In the genomic region with DNA sequence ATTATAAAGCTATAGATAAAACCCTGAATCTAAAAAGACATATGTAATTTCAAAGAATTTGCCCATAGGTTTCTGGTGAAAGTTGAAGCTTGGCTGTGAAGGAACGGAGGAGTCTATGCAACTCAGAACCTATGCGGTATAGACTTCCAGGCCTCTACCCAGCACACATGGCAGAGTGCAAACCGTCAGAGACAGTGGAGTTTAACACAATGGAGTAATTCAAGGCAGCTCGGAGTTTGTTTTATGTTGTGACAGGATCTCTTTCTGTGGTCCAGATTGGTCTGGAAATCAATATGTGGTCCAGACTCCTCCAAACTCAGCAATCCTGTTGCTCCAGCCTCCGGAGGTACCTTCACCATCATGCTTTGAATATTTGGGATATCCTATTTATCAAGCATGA, we compare ENCODE assay signal across 10 mouse cellular contexts. TPM values are rescaled to one million over a fixed set of nuclear protein-coding genes. Genes with fewer than 3 reads are reported as not detected.
A peak's percentile ranks its signal among the peaks of the same experiment; 100 is the strongest.
DNase-seq lines count a peak whose midpoint lies in the region; ATAC-seq and TF ChIP-seq lines count a peak whose summit lies in the region.
"Had no signal": no experiment of that assay in that cellular context is flagged by ENCODE, and none has a peak within 500 bp of the region (broad histone marks: within the 10 kb centered on the region; RNA-seq: fewer than 3 reads in every experiment).

No protein-coding gene starts in this region.

- peak overlapping the region; percentile 63 for H3K4me3 ChIP-seq in heart, embryonic 13.5 days
- peak overlapping the region; percentile 41 for H3K4me3 ChIP-seq in hindbrain, embryonic 14.5 days (replicated peaks; ENCODE audit: low read length)
- H3K4me3 ChIP-seq in midbrain, embryonic 15.5 days: peak overlapping the region; percentile 52

- peaks cover 52% of the 10 kb centered on the region for H3K27me3 ChIP-seq in heart, embryonic 13.5 days (replicated peaks)
- peaks cover 19% of the 10 kb centered on the region for H3K27me3 ChIP-seq in hindbrain, embryonic 14.5 days (ENCODE audit: control insufficient read depth, insufficient read depth, low read length)
- peaks cover 24% of the 10 kb centered on the region for H3K27me3 ChIP-seq in midbrain, embryonic 15.5 days (replicated peaks)

- peak overlapping the region; percentile 82 for H3K4me2 ChIP-seq in heart, embryonic 13.5 days
- H3K4me2 ChIP-seq in hindbrain, embryonic 14.5 days (replicated peaks): peak overlapping the region; percentile 53
- peak overlapping the region; percentile 56 for H3K4me2 ChIP-seq in midbrain, embryonic 15.5 days

- ATAC-seq in heart, embryonic 13.5 days (ENCODE audit: extremely low read depth, insufficient number of reproducible peaks, low FRiP score, low TSS enrichment): no peak
- ATAC-seq in hindbrain, embryonic 14.5 days (ENCODE audit: low FRiP score): no peak
- ATAC-seq in midbrain, embryonic 15.5 days (replicated peaks): peak; percentile 46; the same call in 1 of the 2 replicates

- no peak for DNase-seq in heart, postnatal 10 days
- peak; percentile 37 for DNase-seq in brain, embryonic 14.5 days (ENCODE audit: low read depth)
- DNase-seq in hindbrain, embryonic 14.5 days (ENCODE audit: low spot score): no peak
- no peak for DNase-seq in spleen, postnatal 14 days (ENCODE audit: low spot score in 2 of 2)
- no peak for DNase-seq in adrenal gland, postnatal 25 days
- no peak for DNase-seq in layer of hippocampus, postnatal 25 days (ENCODE audit: extremely low spot score in 1 of 2, low spot score in 1 of 2)
- DNase-seq: left cerebral cortex, postnatal 4 days; right cerebral cortex, postnatal 4 days had no signal

- no peak for TF ChIP-seq POLR2A in brain, embryonic 14.5 days (IDR thresholded peaks at IDR 0.05; ENCODE audit: borderline replicate concordance, extremely low read depth, insufficient read depth, insufficient read length, poor library complexity, severe bottlenecking)

- H3K9ac ChIP-seq in heart, embryonic 13.5 days: 0 out of 2 replicates have a peak overlapping the region, but pooled peaks have one; percentile 74
- H3K9ac ChIP-seq in hindbrain, embryonic 14.5 days: peak overlapping the region; percentile 37
- peak overlapping the region; percentile 52 for H3K9ac ChIP-seq in midbrain, embryonic 15.5 days

- no peaks in the 10 kb centered on the region for H3K9me3 ChIP-seq in heart, embryonic 13.5 days
- no peaks in the 10 kb centered on the region for H3K9me3 ChIP-seq in hindbrain, embryonic 14.5 days (ENCODE audit: control insufficient read depth, low read length)
- no peaks in the 10 kb centered on the region for H3K9me3 ChIP-seq in midbrain, embryonic 15.5 days

- TF ChIP-seq CTCF in brain, embryonic 14.5 days (IDR thresholded peaks at IDR 0.05; ENCODE audit: borderline replicate concordance, extremely low read depth, insufficient read depth, insufficient read length): no peak

- intact Hi-C loops in heart, postnatal 10 days (cut with DNase I): no loop called here

- H3K36me3 ChIP-seq in heart, embryonic 13.5 days: no peaks in the 10 kb centered on the region
- H3K36me3 ChIP-seq in hindbrain, embryonic 14.5 days (replicated peaks; ENCODE audit: control insufficient read depth, insufficient read depth): no peaks in the 10 kb centered on the region
- H3K36me3 ChIP-seq in midbrain, embryonic 15.5 days (replicated peaks): no peaks in the 10 kb centered on the region

- 25% methylated on average over 5 of the region's 5 CpGs for WGBS in heart, embryonic 13.5 days
- WGBS in hindbrain, embryonic 14.5 days: 15% methylated on average over 5 of the region's 5 CpGs
- WGBS in midbrain, embryonic 15.5 days: 17% methylated on average over 5 of the region's 5 CpGs

- H3K27ac ChIP-seq in heart, embryonic 13.5 days (replicated peaks): no peak overlapping the region
- H3K27ac ChIP-seq in hindbrain, embryonic 14.5 days: no peak overlapping the region
- H3K27ac ChIP-seq in midbrain, embryonic 15.5 days: no peak overlapping the region

- peaks cover 11% of the 10 kb centered on the region for H3K4me1 ChIP-seq in heart, embryonic 13.5 days
- H3K4me1 ChIP-seq in hindbrain, embryonic 14.5 days (replicated peaks; ENCODE audit: control insufficient read depth, insufficient read depth, low read length): no peaks in the 10 kb centered on the region
- H3K4me1 ChIP-seq in midbrain, embryonic 15.5 days: no peaks in the 10 kb centered on the region

RNA-seq across cellular contexts. Expression of a gene that starts 39.5 kb away (rescaled TPM):
- polyA plus RNA-seq in heart, embryonic 13.5 days (2015; fragmentation: Nextera tagmentation; extraction: Ambion mirVana): not detected in 2 replicates
- not detected for total RNA-seq in heart, postnatal 10 days (2021)
- polyA plus RNA-seq in brain, embryonic 14.5 days (2012; rRNA removed): 0.08 TPM in 2 replicates
- not detected in 2 replicates for polyA plus RNA-seq in hindbrain, embryonic 14.5 days (2014; fragmentation: Nextera tagmentation; extraction: Ambion mirVana)
- polyA plus RNA-seq in midbrain, embryonic 15.5 days (2015; fragmentation: Nextera tagmentation; extraction: Ambion mirVana): not detected in 2 replicates
- total RNA-seq in adrenal gland, postnatal 25 days (2021): not detected in 2 replicates
- total RNA-seq in layer of hippocampus, postnatal 25 days (2021): not detected
- total RNA-seq: left cerebral cortex, postnatal 4 days had no signal

RNA-seq across cellular contexts. Expression of a gene that starts 58.9 kb away (rescaled TPM):
- not detected in 2 replicates for polyA plus RNA-seq in heart, embryonic 13.5 days (2015; fragmentation: Nextera tagmentation; extraction: Ambion mirVana)
- not detected for total RNA-seq in heart, postnatal 10 days (2021)
- polyA plus RNA-seq in brain, embryonic 14.5 days (2012; rRNA removed): 0.11 TPM in 1 of 2 replicates, not detected in the other
- 0.15 TPM in 1 of 2 replicates, not detected in the other for polyA plus RNA-seq in hindbrain, embryonic 14.5 days (2014; fragmentation: Nextera tagmentation; extraction: Ambion mirVana)
- polyA plus RNA-seq in midbrain, embryonic 15.5 days (2015; fragmentation: Nextera tagmentation; extraction: Ambion mirVana): not detected in 2 replicates
- total RNA-seq in adrenal gland, postnatal 25 days (2021): not detected in 2 replicates
- total RNA-seq in layer of hippocampus, postnatal 25 days (2021): not detected
- total RNA-seq: left cerebral cortex, postnatal 4 days had no signal
